Mouse (Mus musculus): ENCODE data around the gene Klri1. TPM values are rescaled to one million over a fixed set of nuclear protein-coding genes. Genes with fewer than 3 reads are reported as not detected.
"Not testable (repeated sequence)": the region's sequence is repeated elsewhere in the genome, so short reads cannot be mapped to it uniquely, and the experiment has no call there.

The Klri1 gene
- polyA plus RNA-seq, 1 experiment from 2014 or later = not detected

DNA sequence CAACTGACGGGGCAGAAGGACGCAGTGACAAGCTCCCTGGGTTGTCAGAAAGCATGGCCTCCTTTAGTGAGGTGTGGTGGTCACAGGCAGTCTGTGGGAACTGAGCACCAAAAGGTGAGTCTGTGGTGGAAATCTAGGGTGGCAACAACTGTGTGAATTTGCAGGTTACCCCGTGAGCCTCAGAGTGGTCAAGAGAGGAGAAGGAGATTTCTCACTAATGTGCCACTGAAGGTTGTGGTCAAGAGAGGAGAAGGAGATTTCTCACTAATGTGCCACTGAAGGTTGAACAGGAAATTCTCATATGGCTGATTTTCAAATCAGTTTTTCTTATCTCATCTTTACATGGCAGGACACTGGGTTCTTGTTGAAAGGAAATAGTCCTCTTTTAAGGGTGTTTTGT lies 55.6 kb downstream of the Klri1 start:
- H3K27ac ChIP-seq (replicated peaks); H3K9me3 ChIP-seq; ATAC-seq (ENCODE audit: low read depth); H3K4me2 ChIP-seq; H3K4me3 ChIP-seq; H3K4me1 ChIP-seq (replicated peaks); H3K27me3 ChIP-seq; H3K36me3 ChIP-seq; H3K9ac ChIP-seq: not testable (repeated sequence)
- WGBS = no CpG with 5 or more reads among the region's 3 CpGs

DNA sequence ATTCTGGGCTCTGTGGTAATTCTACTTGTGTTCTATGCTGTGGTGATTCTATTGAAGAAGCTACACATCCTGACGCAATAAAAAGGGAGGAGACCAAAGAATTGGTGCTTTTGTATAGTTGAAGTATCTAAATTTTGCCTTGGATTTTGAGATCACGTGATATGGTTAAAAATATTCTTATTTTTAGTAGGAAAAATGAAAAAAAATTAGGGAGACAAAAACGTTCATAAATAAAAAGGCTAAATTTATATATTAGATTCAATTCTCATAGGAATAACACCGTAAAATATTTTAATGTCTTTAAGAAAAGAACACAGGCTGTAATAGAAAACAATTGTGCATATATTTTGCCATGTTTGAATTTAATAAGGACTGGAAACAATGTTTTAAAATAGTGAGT lies 56.3 kb downstream of the Klri1 start, which contains the start of gene Klrc2:
Gene Klrc2 (minus strand): TSS at position 101 of the 400 bp plus-strand sequence.
- H3K4me1 ChIP-seq (replicated peaks); ATAC-seq (ENCODE audit: low read depth); H3K9ac ChIP-seq; H3K4me2 ChIP-seq; H3K27me3 ChIP-seq; H3K9me3 ChIP-seq; H3K4me3 ChIP-seq; H3K27ac ChIP-seq (replicated peaks); H3K36me3 ChIP-seq: not testable (repeated sequence)
- 78% methylated on average over 4 of the region's 4 CpGs for WGBS

Small RNAs within 50 kb of the gene (microRNA-seq; reads per million reads assigned to microRNA genes)
- gene Mir680-1 = not detected

Other genes with a start within 250 kb of the Klri1 start
- gene Olr1, start 210.0 kb downstream of the Klri1 start, polyA plus RNA-seq (2015; fragmentation: Nextera tagmentation; extraction: Ambion mirVana) = 0.06 TPM in 1 of 2 replicates, not detected in the other
- gene Tmem52b, start 204.6 kb downstream of the Klri1 start, polyA plus RNA-seq (2015; fragmentation: Nextera tagmentation; extraction: Ambion mirVana) = 0.11 and 0.37 TPM in 2 replicates
- 173 and 185 TPM in 2 replicates for gene Gabarapl1, start 184.0 kb downstream of the Klri1 start, polyA plus RNA-seq (2015; fragmentation: Nextera tagmentation; extraction: Ambion mirVana)
- gene Klre1, start 139.2 kb downstream of the Klri1 start, polyA plus RNA-seq (2015; fragmentation: Nextera tagmentation; extraction: Ambion mirVana) = not detected in 2 replicates
- not detected in 2 replicates for gene Klrd1, start 125.3 kb downstream of the Klri1 start, polyA plus RNA-seq (2015; fragmentation: Nextera tagmentation; extraction: Ambion mirVana)
- gene Klrk1, start 93.3 kb downstream of the Klri1 start, polyA plus RNA-seq (2015; fragmentation: Nextera tagmentation; extraction: Ambion mirVana) = 0.18 and 0.25 TPM in 2 replicates
- not detected in 2 replicates for gene Klrc3, start 73.8 kb downstream of the Klri1 start, polyA plus RNA-seq (2015; fragmentation: Nextera tagmentation; extraction: Ambion mirVana)
- not detected in 2 replicates for gene Klrc2, start 56.4 kb downstream of the Klri1 start, polyA plus RNA-seq (2015; fragmentation: Nextera tagmentation; extraction: Ambion mirVana)
- not detected in 2 replicates for gene Klrc1, start 38.2 kb downstream of the Klri1 start, polyA plus RNA-seq (2015; fragmentation: Nextera tagmentation; extraction: Ambion mirVana)
- gene Klri2, start 23.4 kb upstream of the Klri1 start, polyA plus RNA-seq (2015; fragmentation: Nextera tagmentation; extraction: Ambion mirVana) = not detected in 2 replicates
- gene Gm156, start 67.1 kb upstream of the Klri1 start, polyA plus RNA-seq (2015; fragmentation: Nextera tagmentation; extraction: Ambion mirVana) = not detected in 2 replicates
- gene Gm17631, start 145.5 kb upstream of the Klri1 start, polyA plus RNA-seq (2015; fragmentation: Nextera tagmentation; extraction: Ambion mirVana) = not detected in 2 replicates
- gene Klra17, start 159.5 kb upstream of the Klri1 start, polyA plus RNA-seq (2015; fragmentation: Nextera tagmentation; extraction: Ambion mirVana) = not detected in 2 replicates
- not detected in 2 replicates for gene Klra5, start 200.5 kb upstream of the Klri1 start, polyA plus RNA-seq (2015; fragmentation: Nextera tagmentation; extraction: Ambion mirVana)